Mouse (Mus musculus): ENCODE measurements around the gene Hcrt. TPM values are rescaled to one million over a fixed set of nuclear protein-coding genes. Genes with fewer than 3 reads are reported as not detected.
A peak's percentile ranks its signal among the peaks of the same experiment; 100 is the strongest.

The Hcrt gene
- polyA plus RNA-seq, 1 experiment from 2014 or later: not detected

DNA sequence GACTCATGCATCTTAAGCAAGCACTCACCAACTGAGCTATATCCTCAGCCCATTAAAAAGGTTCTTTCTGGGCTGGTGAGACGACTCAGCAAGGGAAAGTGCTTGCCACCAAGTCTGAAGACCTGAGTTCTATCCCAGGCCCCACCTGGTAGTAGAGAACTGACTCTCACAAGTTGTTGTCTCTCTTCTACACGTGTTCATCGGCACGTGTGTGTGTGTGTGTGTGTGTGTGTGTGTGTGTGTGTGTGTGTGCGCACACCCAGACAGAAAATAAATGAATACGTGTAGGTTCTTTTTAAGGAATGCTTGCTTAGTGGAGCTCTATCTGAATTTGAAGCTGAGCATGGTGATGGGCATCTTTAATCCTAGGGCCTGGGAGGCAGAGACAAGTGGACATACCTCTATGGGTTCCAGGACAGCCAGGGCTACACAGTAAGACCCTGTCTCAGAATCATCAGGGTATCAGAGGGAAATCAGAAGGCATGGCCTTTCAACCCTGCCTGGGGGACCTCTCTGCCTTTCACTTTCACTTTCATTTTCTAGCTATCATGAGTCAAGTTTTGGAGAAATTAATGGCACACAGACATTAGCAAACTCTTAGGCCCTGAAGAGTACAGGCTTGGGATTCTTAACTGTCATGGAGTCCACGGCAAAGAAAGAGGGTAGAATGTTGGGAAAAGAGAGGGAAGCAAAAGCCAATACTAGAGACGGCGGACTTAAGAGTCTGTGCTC lies 27.4 kb downstream of the Hcrt start:
- peak overlapping the region; percentile 89 for H3K9ac ChIP-seq (ENCODE audit: low read depth, low read length)
- H3K9me3 ChIP-seq (replicated peaks; ENCODE audit: control insufficient read depth, low read length): no peaks in the 10 kb centered on the region

DNA sequence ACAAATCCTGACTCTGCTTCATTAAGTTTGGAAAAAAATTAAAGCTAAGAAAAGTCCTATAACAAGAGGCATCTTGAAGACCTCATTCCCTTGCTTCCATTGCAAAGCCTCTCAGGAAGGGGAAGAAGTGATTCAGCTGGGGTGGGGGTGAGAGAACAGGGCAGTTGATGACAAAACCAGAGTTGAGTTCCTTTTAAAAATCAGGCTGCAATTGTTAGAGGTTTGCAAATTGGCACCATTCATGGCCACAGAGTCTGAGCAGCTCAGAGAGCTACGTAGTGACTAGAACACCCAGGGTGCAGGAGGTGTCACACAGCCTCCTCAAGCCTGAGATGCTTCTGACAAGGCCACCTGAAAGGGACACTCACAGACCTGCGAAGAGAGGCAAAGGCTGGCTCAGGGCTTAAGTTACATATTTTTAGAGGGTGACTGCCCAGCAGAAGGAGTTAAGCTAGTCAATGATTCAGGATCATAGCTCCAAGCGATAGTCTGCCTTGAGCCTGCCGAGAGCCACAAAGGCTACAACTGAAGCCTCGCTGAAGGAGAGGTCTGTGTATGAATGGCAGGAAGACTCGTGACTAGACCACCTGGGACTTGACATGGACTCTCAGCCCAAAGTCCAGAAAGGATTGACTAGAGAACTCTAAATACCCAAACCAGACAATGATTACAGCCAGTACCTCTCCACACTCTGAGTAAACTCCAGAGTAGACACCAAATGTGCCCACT lies 32.1 kb downstream of the Hcrt start:
- Histone ChIP-seq H3K4me3 (ENCODE audit: low read depth, low read length) (no peak overlapping the region), H3K4me1 (ENCODE audit: control insufficient read depth, low read depth, low read length) (peaks cover 25% of the 10 kb centered on the region), H3K36me3 (ENCODE audit: control insufficient read depth, insufficient read depth) (peaks cover 13% of the 10 kb centered on the region), H3K9me3 (replicated peaks; ENCODE audit: control insufficient read depth, low read length) (no peaks in the 10 kb centered on the region), H3K4me2 (ENCODE audit: low read depth, low read length) (no peak overlapping the region), H3K27me3 (ENCODE audit: control insufficient read depth, insufficient read depth, low read depth, low read length) (no peaks in the 10 kb centered on the region), H3K27ac (ENCODE audit: low read length) (no peak overlapping the region), H3K9ac (ENCODE audit: low read depth, low read length) (no peak overlapping the region)
- ATAC-seq (ENCODE audit: low read depth): no peak
- WGBS (ENCODE audit: insufficient replicate concordance): 78% methylated on average over 6 of the region's 6 CpGs

More for the DNA sequence above, 27.4 kb downstream of the Hcrt start:
- peak overlapping the region; percentile 88 for H3K27ac ChIP-seq (ENCODE audit: low read length)
- H3K27me3 ChIP-seq (ENCODE audit: control insufficient read depth, insufficient read depth, low read depth, low read length): no peaks in the 10 kb centered on the region
- H3K4me1 ChIP-seq (ENCODE audit: control insufficient read depth, low read depth, low read length): peaks cover 51% of the 10 kb centered on the region
- peaks cover 9% of the 10 kb centered on the region for H3K36me3 ChIP-seq (ENCODE audit: control insufficient read depth, insufficient read depth)
- H3K4me2 ChIP-seq (ENCODE audit: low read depth, low read length): peak overlapping the region; percentile 89
- peak overlapping the region; percentile 82 for H3K4me3 ChIP-seq (ENCODE audit: low read depth, low read length)
- no peak for ATAC-seq (ENCODE audit: low read depth)
- WGBS (ENCODE audit: insufficient replicate concordance): 61% methylated on average over 9 of the region's 9 CpGs

DNA sequence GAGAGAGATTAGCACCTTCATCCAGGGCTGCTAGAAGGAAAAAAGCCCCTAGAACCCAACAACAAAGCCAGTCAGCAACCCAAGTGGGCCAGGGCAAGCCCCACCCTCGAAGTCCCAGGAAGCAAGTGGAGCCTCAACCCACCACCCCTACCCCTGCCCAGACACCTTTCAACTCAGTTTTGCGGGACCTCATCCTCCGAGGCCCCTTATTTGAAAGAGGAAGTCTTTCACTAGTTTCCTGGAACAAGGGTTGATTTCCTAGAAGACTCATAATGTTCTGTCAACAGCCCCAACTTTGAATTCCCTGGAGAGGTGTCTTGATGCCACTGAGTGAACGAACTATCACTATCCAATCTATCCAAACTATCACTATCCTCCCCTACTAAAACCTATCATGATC lies 32.8 kb downstream of the Hcrt start:
- no peak for ATAC-seq (ENCODE audit: low read depth)
- no peak overlapping the region for H3K27ac ChIP-seq (ENCODE audit: low read length)
- H3K4me1 ChIP-seq (ENCODE audit: control insufficient read depth, low read depth, low read length): peaks cover 23% of the 10 kb centered on the region
- H3K9ac ChIP-seq (ENCODE audit: low read depth, low read length): no peak overlapping the region
- 41% methylated on average over 4 of the region's 4 CpGs for WGBS (ENCODE audit: insufficient replicate concordance)
- H3K36me3 ChIP-seq (ENCODE audit: control insufficient read depth, insufficient read depth): peaks cover 13% of the 10 kb centered on the region
- H3K9me3 ChIP-seq (replicated peaks; ENCODE audit: control insufficient read depth, low read length): no peaks in the 10 kb centered on the region
- no peak overlapping the region for H3K4me2 ChIP-seq (ENCODE audit: low read depth, low read length)
- no peak overlapping the region for H3K4me3 ChIP-seq (ENCODE audit: low read depth, low read length)
- no peaks in the 10 kb centered on the region for H3K27me3 ChIP-seq (ENCODE audit: control insufficient read depth, insufficient read depth, low read depth, low read length)

DNA sequence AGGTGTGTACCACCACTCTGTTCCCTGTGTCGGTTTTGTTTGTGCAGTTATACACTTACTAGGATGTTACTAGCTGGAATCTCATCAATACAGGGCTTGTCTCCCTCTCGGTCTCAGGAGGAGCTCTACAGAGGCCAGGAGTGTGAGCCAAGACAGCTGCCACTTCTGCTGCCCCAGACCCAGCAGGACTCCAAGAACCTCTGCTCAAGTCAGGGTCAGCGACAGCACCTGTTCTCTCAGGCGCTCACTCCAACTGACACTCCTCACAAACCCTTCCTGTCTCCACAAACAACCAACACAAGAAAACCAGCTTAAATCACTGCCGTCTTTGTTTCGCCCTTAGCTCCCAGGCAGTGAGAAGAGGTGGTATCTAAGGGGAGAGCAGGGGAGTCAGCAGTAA lies 34.1 kb downstream of the Hcrt start:
- no peak for ATAC-seq (ENCODE audit: low read depth)
- WGBS (ENCODE audit: insufficient replicate concordance): 85% methylated on average over 6 of the region's 6 CpGs
- Histone ChIP-seq H3K4me1 (ENCODE audit: control insufficient read depth, low read depth, low read length) (peaks cover 24% of the 10 kb centered on the region), H3K9me3 (replicated peaks; ENCODE audit: control insufficient read depth, low read length) (no peaks in the 10 kb centered on the region), H3K4me3 (ENCODE audit: low read depth, low read length) (no peak overlapping the region), H3K27me3 (ENCODE audit: control insufficient read depth, insufficient read depth, low read depth, low read length) (no peaks in the 10 kb centered on the region), H3K4me2 (ENCODE audit: low read depth, low read length) (no peak overlapping the region), H3K36me3 (ENCODE audit: control insufficient read depth, insufficient read depth) (peaks cover 13% of the 10 kb centered on the region), H3K27ac (ENCODE audit: low read length) (no peak overlapping the region), H3K9ac (ENCODE audit: low read depth, low read length) (no peak overlapping the region)

DNA sequence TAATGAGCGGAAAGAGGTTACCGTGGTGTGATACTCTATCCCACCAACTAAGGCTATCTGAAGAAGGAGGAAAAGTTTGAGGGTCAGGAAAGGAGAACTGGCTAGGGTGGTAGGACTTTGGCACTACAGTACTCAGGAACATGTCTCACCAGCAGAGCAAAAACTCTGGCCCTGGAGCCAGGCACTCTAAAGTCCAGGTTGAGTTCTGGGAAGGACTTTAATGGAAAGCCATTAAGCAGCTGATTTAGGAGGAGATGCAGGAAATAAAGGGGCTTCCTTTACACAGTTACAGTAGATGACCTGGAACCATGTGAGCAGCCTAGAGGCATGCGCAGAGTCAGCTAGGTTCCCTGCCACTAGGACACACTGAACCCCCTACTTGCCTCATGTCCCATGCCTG lies 35.5 kb downstream of the Hcrt start:
- ATAC-seq (ENCODE audit: low read depth): 0 out of 2 replicates have a peak, but pooled peaks have one; percentile 25
- H3K9ac ChIP-seq (ENCODE audit: low read depth, low read length): no peak overlapping the region
- H3K36me3 ChIP-seq (ENCODE audit: control insufficient read depth, insufficient read depth): peaks cover 4% of the 10 kb centered on the region
- no peak overlapping the region for H3K4me2 ChIP-seq (ENCODE audit: low read depth, low read length)
- 0 out of 2 replicates have a peak overlapping the region, but pooled peaks have one; percentile 22 for H3K27ac ChIP-seq (ENCODE audit: low read length)
- peaks cover 27% of the 10 kb centered on the region for H3K4me1 ChIP-seq (ENCODE audit: control insufficient read depth, low read depth, low read length)
- H3K27me3 ChIP-seq (ENCODE audit: control insufficient read depth, insufficient read depth, low read depth, low read length): no peaks in the 10 kb centered on the region
- WGBS (ENCODE audit: insufficient replicate concordance): 91% methylated on average over 3 of the region's 3 CpGs
- H3K9me3 ChIP-seq (replicated peaks; ENCODE audit: control insufficient read depth, low read length): no peaks in the 10 kb centered on the region
- H3K4me3 ChIP-seq (ENCODE audit: low read depth, low read length): no peak overlapping the region

DNA sequence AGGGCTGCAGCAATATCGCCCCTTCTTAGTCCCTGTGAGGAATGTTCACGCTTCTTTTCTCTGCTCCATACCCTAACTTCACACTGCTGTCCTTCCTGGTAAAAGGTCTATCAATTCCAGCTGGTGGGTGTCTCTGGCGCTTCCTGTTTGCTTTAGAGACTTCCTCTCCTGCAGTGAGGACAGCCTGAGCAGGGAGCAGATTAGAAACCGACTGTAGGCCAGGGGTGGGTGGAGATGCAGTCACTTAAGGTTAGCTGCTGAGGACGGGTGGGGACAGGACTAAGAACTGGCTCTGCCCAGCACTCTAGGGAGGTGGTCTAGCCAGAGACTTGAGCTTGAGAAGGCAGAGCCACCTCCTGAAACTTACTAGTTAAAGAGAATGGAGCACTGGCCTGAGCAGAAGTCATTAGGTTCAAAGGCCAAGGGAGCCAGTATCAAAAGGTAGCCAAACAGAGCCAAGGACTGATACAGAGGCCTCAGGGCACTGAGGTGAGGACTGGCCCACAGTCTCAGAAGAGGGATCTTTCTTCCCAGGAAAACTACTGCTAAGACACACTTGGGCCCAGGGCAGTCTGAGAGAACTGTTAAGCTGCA lies 37.7 kb downstream of the Hcrt start:
- peak overlapping the region; percentile 56 for H3K27ac ChIP-seq (ENCODE audit: low read length)
- no peaks in the 10 kb centered on the region for H3K9me3 ChIP-seq (replicated peaks; ENCODE audit: control insufficient read depth, low read length)
- 18% methylated on average over 5 of the region's 5 CpGs for WGBS (ENCODE audit: insufficient replicate concordance)
- H3K4me3 ChIP-seq (ENCODE audit: low read depth, low read length): no peak overlapping the region
- peaks cover 39% of the 10 kb centered on the region for H3K4me1 ChIP-seq (ENCODE audit: control insufficient read depth, low read depth, low read length)
- no peak overlapping the region for H3K9ac ChIP-seq (ENCODE audit: low read depth, low read length)
- H3K36me3 ChIP-seq (ENCODE audit: control insufficient read depth, insufficient read depth): peaks cover 4% of the 10 kb centered on the region
- no peak overlapping the region for H3K4me2 ChIP-seq (ENCODE audit: low read depth, low read length)
- ATAC-seq (ENCODE audit: low read depth): peak; percentile 41
- H3K27me3 ChIP-seq (ENCODE audit: control insufficient read depth, insufficient read depth, low read depth, low read length): no peaks in the 10 kb centered on the region

DNA sequence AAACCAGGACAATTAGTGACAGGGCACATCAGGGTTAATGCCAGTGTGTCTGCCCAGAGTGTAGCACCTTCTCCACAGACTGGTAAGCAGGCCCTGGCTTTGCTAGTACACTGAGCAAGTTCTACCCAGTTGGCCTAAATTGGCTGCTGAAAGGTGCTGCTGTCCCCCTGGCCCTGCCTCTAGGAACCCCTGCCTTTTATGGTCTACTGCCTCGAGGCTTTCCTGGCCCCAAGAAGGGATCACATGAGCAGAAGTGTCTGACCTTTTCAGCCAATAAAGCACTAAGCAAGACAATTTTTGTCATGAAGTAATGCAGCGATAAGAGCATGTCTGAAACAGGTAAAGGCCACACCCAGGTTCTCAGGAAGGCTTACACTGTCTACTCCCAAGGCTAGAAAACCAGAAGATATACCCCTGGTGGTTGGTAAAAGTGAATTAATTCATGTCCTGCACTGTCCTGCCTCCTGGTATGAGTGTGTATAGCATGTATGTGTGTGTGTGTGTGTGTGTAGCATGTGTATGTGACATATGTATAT lies 40.2 kb downstream of the Hcrt start:
- no peak for ATAC-seq (ENCODE audit: low read depth)
- Histone ChIP-seq H3K27ac (ENCODE audit: low read length) (peak overlapping the region; percentile 51), H3K9ac (ENCODE audit: low read depth, low read length) (no peak overlapping the region; the same call in 1 of the 2 replicates), H3K36me3 (ENCODE audit: control insufficient read depth, insufficient read depth) (peaks cover 20% of the 10 kb centered on the region), H3K4me3 (ENCODE audit: low read depth, low read length) (no peak overlapping the region), H3K9me3 (replicated peaks; ENCODE audit: control insufficient read depth, low read length) (no peaks in the 10 kb centered on the region), H3K4me1 (ENCODE audit: control insufficient read depth, low read depth, low read length) (peaks cover 39% of the 10 kb centered on the region), H3K27me3 (ENCODE audit: control insufficient read depth, insufficient read depth, low read depth, low read length) (no peaks in the 10 kb centered on the region), H3K4me2 (ENCODE audit: low read depth, low read length) (peak overlapping the region; percentile 1; the same call in 1 of the 2 replicates)
- WGBS (ENCODE audit: insufficient replicate concordance): 36% methylated on average over 2 of the region's 2 CpGs

DNA sequence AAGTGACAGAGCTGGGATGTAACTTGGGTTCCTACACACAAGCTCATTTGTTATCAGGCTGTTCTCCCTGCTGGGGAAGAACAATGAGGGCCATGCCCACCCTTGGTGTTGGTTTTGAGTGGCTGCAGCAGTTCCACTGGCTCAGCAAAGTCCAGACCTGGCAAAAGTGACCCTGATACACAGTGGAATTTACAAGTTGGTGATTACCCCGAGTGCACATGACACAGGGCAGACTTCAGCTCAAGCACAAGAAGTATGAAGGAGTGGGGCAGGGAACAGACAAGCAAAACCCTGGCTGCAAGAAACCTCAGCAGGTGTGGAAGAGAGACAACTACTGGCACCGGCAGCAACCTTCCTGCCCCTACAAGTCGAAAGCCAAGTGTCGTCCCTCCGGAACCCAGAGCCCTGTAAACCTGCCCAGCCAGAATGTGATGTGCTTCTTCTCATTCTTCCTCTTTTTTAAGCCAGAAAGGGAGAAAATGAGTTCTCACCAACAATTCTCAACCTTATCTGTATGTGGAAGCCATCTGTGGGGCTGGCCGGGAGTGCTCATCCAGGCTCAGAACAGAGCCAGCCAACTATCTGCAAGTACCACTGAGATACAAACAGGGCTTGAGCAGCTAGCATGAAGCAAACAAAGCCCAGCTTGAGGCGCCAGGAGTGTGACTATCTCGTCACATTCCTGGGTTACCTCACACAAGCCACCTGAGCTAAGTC lies 40.8 kb downstream of the Hcrt start:
- H3K4me3 ChIP-seq (ENCODE audit: low read depth, low read length): no peak overlapping the region
- WGBS (ENCODE audit: insufficient replicate concordance): 13% methylated on average over 8 of the region's 8 CpGs
- no peaks in the 10 kb centered on the region for H3K27me3 ChIP-seq (ENCODE audit: control insufficient read depth, insufficient read depth, low read depth, low read length)
- H3K9ac ChIP-seq (ENCODE audit: low read depth, low read length): peak overlapping the region; percentile 14; the same call in 1 of the 2 replicates
- peak; percentile 25; the same call in 1 of the 2 replicates for ATAC-seq (ENCODE audit: low read depth)
- H3K27ac ChIP-seq (ENCODE audit: low read length): peak overlapping the region; percentile 51
- H3K4me2 ChIP-seq (ENCODE audit: low read depth, low read length): peak overlapping the region; percentile 1; the same call in 1 of the 2 replicates
- no peaks in the 10 kb centered on the region for H3K9me3 ChIP-seq (replicated peaks; ENCODE audit: control insufficient read depth, low read length)
- H3K36me3 ChIP-seq (ENCODE audit: control insufficient read depth, insufficient read depth): peaks cover 26% of the 10 kb centered on the region
- peaks cover 39% of the 10 kb centered on the region for H3K4me1 ChIP-seq (ENCODE audit: control insufficient read depth, low read depth, low read length)

All from liver, embryonic 16.5 days (tissue).